Mouse (Mus musculus): ENCODE data around the gene Vasp.

GRCm38 (mm10) chr7:19211996-19212755, 59.4 kb downstream of the Vasp start, which contains the start of gene Gpr4:
- TF ChIP-seq CTCF (IDR thresholded peaks at IDR 0.05; ENCODE audit: low read depth, low read length) (no peak), POLR2A (IDR thresholded peaks at IDR 0.05; ENCODE audit: insufficient read depth, low read length) (no peak)

All from ES-Bruce4 (cell line).